Mouse (Mus musculus): ENCODE measurements around the gene Mgat4b. TPM values are rescaled to one million over a fixed set of nuclear protein-coding genes. Genes with fewer than 3 reads are reported as not detected.

Gene Mgat4b
- polyA plus RNA-seq, 1 experiment from 2014 or later, result 18.7 TPM

Small RNAs within 50 kb of the gene (microRNA-seq; reads per million reads assigned to microRNA genes)
- gene Mir6919, result not detected

Other genes starting within 250 kb of the Mgat4b start
- 90.9 and 91.0 TPM in 2 replicates for gene Rnf130, start 185.5 kb upstream of the Mgat4b start, polyA plus RNA-seq (2014; fragmentation: Nextera tagmentation; extraction: Ambion mirVana)
- 27.6 and 30.0 TPM in 2 replicates for gene Tbc1d9b, start 79.5 kb upstream of the Mgat4b start, polyA plus RNA-seq (2014; fragmentation: Nextera tagmentation; extraction: Ambion mirVana)
- gene Mrnip, start 36.4 kb upstream of the Mgat4b start, polyA plus RNA-seq (2014; fragmentation: Nextera tagmentation; extraction: Ambion mirVana), result 20.0 and 22.8 TPM in 2 replicates
- gene Sqstm1, start 63 bp upstream of the Mgat4b start, polyA plus RNA-seq (2014; fragmentation: Nextera tagmentation; extraction: Ambion mirVana), result 144 and 156 TPM in 2 replicates
- 0.59 and 0.92 TPM in 2 replicates for gene Ltc4s, start 27.7 kb downstream of the Mgat4b start, polyA plus RNA-seq (2014; fragmentation: Nextera tagmentation; extraction: Ambion mirVana)
- gene Maml1, start 81.4 kb downstream of the Mgat4b start, polyA plus RNA-seq (2014; fragmentation: Nextera tagmentation; extraction: Ambion mirVana), result 9.5 and 10.7 TPM in 2 replicates
- gene Canx, start 114.8 kb downstream of the Mgat4b start, polyA plus RNA-seq (2014; fragmentation: Nextera tagmentation; extraction: Ambion mirVana), result 237 and 254 TPM in 2 replicates
- gene Cby3, start 143.6 kb downstream of the Mgat4b start, polyA plus RNA-seq (2014; fragmentation: Nextera tagmentation; extraction: Ambion mirVana), result not detected in 2 replicates
- gene Hnrnph1, start 166.1 kb downstream of the Mgat4b start, polyA plus RNA-seq (2014; fragmentation: Nextera tagmentation; extraction: Ambion mirVana), result 848 and 902 TPM in 2 replicates
- gene Rufy1, start 220.2 kb downstream of the Mgat4b start, polyA plus RNA-seq (2014; fragmentation: Nextera tagmentation; extraction: Ambion mirVana), result 24.7 and 27.3 TPM in 2 replicates